Mouse (Mus musculus) neural tube, embryonic 10.5 days (tissue): ENCODE measurements around the gene Tmem255b.
A peak's percentile ranks its signal among the peaks of the same experiment; 100 is the strongest.

Source experiments
- DNase-seq: peaks from one replicate; pipeline ENCODE4 v3.0.0-alpha.2; 2017; ENCODE audit warnings: low spot score; ENCODE audit errors: extremely low spot score

Tmem255b gene

GRCm38 (mm10) chr8:13446456-13446855 is 11.5 kb downstream of the Tmem255b start:
- DNase-seq: no peak

GRCm38 (mm10) chr8:13448145-13448544 is 13.2 kb downstream of the Tmem255b start:
- DNase-seq: peak; percentile 36

- no peak for DNase-seq
Measured at GRCm38 (mm10) chr8:13451747-13452277, 16.8 kb downstream of the Tmem255b start.

GRCm38 (mm10) chr8:13454341-13455113 is 19.5 kb downstream of the Tmem255b start:
- DNase-seq: no peak

- DNase-seq: peak; percentile 25
Measured at GRCm38 (mm10) chr8:13455295-13455694, 20.3 kb downstream of the Tmem255b start.

- DNase-seq: no peak
Measured at GRCm38 (mm10) chr8:13459431-13459830, 24.4 kb downstream of the Tmem255b start.

GRCm38 (mm10) chr8:13461085-13461765 is 26.2 kb downstream of the Tmem255b start:
- DNase-seq: no peak

GRCm38 (mm10) chr8:13461843-13462242 is 26.9 kb downstream of the Tmem255b start:
- DNase-seq: peak; percentile 74

GRCm38 (mm10) chr8:13462392-13462791 is 27.4 kb downstream of the Tmem255b start:
- DNase-seq: no peak

GRCm38 (mm10) chr8:13465324-13465723 is 30.3 kb downstream of the Tmem255b start:
- DNase-seq: no peak

GRCm38 (mm10) chr8:13466989-13467388 is 32.0 kb downstream of the Tmem255b start:
- no peak for DNase-seq

- DNase-seq: no peak
Measured at GRCm38 (mm10) chr8:13468737-13469136, 33.7 kb downstream of the Tmem255b start.

GRCm38 (mm10) chr8:13471484-13471883 is 36.5 kb downstream of the Tmem255b start:
- no peak for DNase-seq

GRCm38 (mm10) chr8:13472284-13472683 is 37.3 kb downstream of the Tmem255b start:
- DNase-seq: no peak

GRCm38 (mm10) chr8:13475892-13476291 is 40.9 kb downstream of the Tmem255b start:
- no peak for DNase-seq

- DNase-seq: no peak
Measured at GRCm38 (mm10) chr8:13481089-13481554, 46.1 kb downstream of the Tmem255b start.

- DNase-seq: no peak
Measured at GRCm38 (mm10) chr8:13481596-13481995, 46.6 kb downstream of the Tmem255b start.

- DNase-seq: no peak
Measured at GRCm38 (mm10) chr8:13482101-13482801, 47.3 kb downstream of the Tmem255b start.

GRCm38 (mm10) chr8:13483191-13483590 is 48.2 kb downstream of the Tmem255b start:
- DNase-seq: no peak

- no peak for DNase-seq
Measured at GRCm38 (mm10) chr8:13489351-13489750, 54.4 kb downstream of the Tmem255b start.

- no peak for DNase-seq
Measured at GRCm38 (mm10) chr8:13489986-13490910, 55.3 kb downstream of the Tmem255b start.
